Mouse (Mus musculus) right cerebral cortex, postnatal 25 days (tissue): ENCODE data around the gene Reln.

Experiments used
- DNase-seq: peaks from one replicate; pipeline ENCODE4 v3.0.0; 2022

The Reln gene

GRCm38 (mm10) chr5:21983021-21983667 is 361.4 kb downstream of the Reln start:
- DNase-seq: peak; percentile 14

- DNase-seq: no peak
Observed at GRCm38 (mm10) chr5:21981216-21981615, 363.3 kb downstream of the Reln start.

GRCm38 (mm10) chr5:21980544-21980943 is 364.0 kb downstream of the Reln start:
- no peak for DNase-seq

GRCm38 (mm10) chr5:21973266-21974010 is 371.1 kb downstream of the Reln start:
- no peak for DNase-seq

- DNase-seq: no peak
Observed at GRCm38 (mm10) chr5:21961796-21962195, 382.7 kb downstream of the Reln start.

- DNase-seq: no peak
Observed at GRCm38 (mm10) chr5:21960151-21960550, 384.4 kb downstream of the Reln start.

- DNase-seq: no peak
Observed at GRCm38 (mm10) chr5:21957586-21957985, 386.9 kb downstream of the Reln start.

GRCm38 (mm10) chr5:21957061-21957460 is 387.4 kb downstream of the Reln start:
- DNase-seq: no peak

GRCm38 (mm10) chr5:21949507-21949897 is 395.0 kb downstream of the Reln start:
- no peak for DNase-seq

- no peak for DNase-seq
Observed at GRCm38 (mm10) chr5:21948736-21949506, 395.6 kb downstream of the Reln start.

GRCm38 (mm10) chr5:21947610-21948381 is 396.7 kb downstream of the Reln start:
- DNase-seq: no peak

GRCm38 (mm10) chr5:21944579-21944978 is 399.9 kb downstream of the Reln start:
- no peak for DNase-seq

- no peak for DNase-seq
Observed at GRCm38 (mm10) chr5:21939405-21939804, 405.1 kb downstream of the Reln start.

GRCm38 (mm10) chr5:21938138-21938537 is 406.4 kb downstream of the Reln start:
- no peak for DNase-seq

- DNase-seq: no peak
Observed at GRCm38 (mm10) chr5:21936627-21937026, 407.9 kb downstream of the Reln start.

GRCm38 (mm10) chr5:21936096-21936495 is 408.4 kb downstream of the Reln start:
- no peak for DNase-seq

- no peak for DNase-seq
Observed at GRCm38 (mm10) chr5:21934811-21935396, 409.6 kb downstream of the Reln start.

GRCm38 (mm10) chr5:21934173-21934698 is 410.3 kb downstream of the Reln start:
- DNase-seq: no peak

- no peak for DNase-seq
Observed at GRCm38 (mm10) chr5:21933340-21934075, 411.0 kb downstream of the Reln start.

- no peak for DNase-seq
Observed at GRCm38 (mm10) chr5:21931151-21931550, 413.4 kb downstream of the Reln start.

- no peak for DNase-seq
Observed at GRCm38 (mm10) chr5:21920310-21920709, 424.2 kb downstream of the Reln start.
